Mouse (Mus musculus) brown adipose tissue, adult 24 weeks (tissue): ENCODE results near the gene Gm15097. TPM values are rescaled to one million over a fixed set of nuclear protein-coding genes. Genes with fewer than 3 reads are reported as not detected.
"Not testable (repeated sequence)": the region's sequence is repeated elsewhere in the genome, so short reads cannot be mapped to it uniquely, and the experiment has no call there.

Source experiments
- H3K27ac ChIP-seq: fragments of 200-500 bp; replicated peaks from 2 replicates; pipeline ENCODE4 v1.5.1; 2012; ENCODE audit warnings: low read depth, mild to moderate bottlenecking, low read length
- H3K4me1 ChIP-seq: fragments of 200-500 bp; 2 replicates; pipeline ENCODE4 v1.6.1; 2012; ENCODE audit warnings: low read length, mixed read lengths; ENCODE audit not compliant: control insufficient read depth, insufficient read depth, insufficient read length
- H3K4me3 ChIP-seq: fragments of 200-500 bp; 2 replicates; pipeline ENCODE4 v1.5.1; 2012; ENCODE audit warnings: low read depth, mild to moderate bottlenecking, low read length, moderate library complexity; ENCODE audit not compliant: insufficient read depth
- polyA plus RNA-seq: library from polyadenylated mRNA; stranded (reverse); fragments of >200 nt; gene quantifications from 2 replicates; pipeline ENCODE4 v1.2.4, GENCODE M21; 2012; ENCODE audit not compliant: missing spikeins, insufficient read depth, insufficient read length

Gm15097 gene
- not detected in 2 replicates for polyA plus RNA-seq

DNA sequence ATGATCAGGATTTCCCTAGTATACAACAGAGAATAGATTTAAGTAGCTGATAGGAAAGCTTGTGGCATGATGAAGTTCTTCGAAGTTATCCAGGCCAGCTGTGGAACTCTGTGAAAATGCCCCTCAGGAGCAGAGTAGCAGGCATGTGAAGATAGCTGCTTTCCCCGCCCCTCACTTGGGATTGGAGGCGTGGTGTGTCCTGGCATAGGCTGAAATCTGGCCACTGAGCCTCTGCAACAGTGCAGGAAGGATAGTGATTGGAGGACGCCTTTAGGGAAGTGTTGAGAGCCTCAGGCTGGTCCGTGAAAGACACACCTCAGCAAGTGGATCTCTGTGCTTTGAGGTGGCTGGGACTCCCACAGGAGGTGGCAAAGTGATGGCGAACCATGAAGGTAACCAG lies at the start of gene Gm15097:
TSS of gene Gm15097 (plus strand) at position 301 of the 400 bp plus-strand sequence.
- not testable (repeated sequence) for H3K4me1 ChIP-seq, H3K4me3 ChIP-seq

DNA sequence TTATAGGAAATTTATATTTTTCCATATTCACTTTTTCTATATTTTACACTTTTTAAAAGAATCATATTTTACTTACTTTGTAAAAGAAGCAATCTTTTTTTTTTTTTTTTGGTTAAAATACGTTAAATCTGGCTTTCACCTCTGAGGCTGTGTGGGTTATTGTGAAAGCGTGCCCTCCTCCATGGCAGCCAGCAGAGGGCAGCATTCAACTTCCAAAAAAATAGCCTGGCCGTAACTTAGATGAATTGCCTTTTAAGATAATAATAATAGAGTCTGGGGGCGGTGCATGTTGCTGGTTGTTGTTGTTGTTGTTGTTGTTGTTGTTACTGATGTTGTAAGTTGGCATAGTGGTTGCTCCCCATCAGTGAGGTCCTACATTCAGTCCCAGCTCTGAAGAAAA lies 21.4 kb upstream of the Gm15097 start:
- H3K4me3 ChIP-seq, H3K4me1 ChIP-seq, H3K27ac ChIP-seq: not testable (repeated sequence)

More for the DNA sequence above, at the start of gene Gm15097:
- not testable (repeated sequence) for H3K27ac ChIP-seq

DNA sequence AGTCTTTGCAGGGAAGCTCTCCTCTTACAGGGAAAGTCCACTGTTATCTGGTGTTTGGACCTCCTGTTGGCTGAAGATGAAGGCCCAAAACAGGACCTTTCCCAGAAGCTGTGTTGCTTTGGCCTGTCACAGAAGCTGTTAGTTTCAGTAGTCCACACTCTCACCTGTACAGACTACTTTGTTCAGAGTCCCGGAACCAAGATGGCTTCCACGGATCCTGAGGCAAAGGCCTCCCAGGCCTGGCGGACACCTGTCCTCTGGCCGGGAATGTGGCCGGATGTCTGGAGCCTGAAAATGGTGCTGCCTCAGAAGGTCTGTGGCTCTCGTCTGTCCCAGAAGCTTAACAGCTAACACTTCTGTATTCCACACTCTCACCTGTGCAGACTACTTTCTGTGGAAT lies 26.9 kb downstream of the Gm15097 start:
- not testable (repeated sequence) for H3K4me1 ChIP-seq, H3K4me3 ChIP-seq, H3K27ac ChIP-seq

Other genes starting within 250 kb of the Gm15097 start
- not detected in 2 replicates for gene Gm10439, start 189.9 kb upstream of the Gm15097 start, polyA plus RNA-seq
- not detected in 2 replicates for gene Gm15091, start 157.2 kb downstream of the Gm15097 start, polyA plus RNA-seq